Mouse (Mus musculus) left cerebral cortex, postnatal 36 days (tissue): ENCODE measurements around the gene Olfr700. TPM values are rescaled to one million over a fixed set of nuclear protein-coding genes. Genes with fewer than 3 reads are reported as not detected.
"Not testable (repeated sequence)": the region's sequence is repeated elsewhere in the genome, so short reads cannot be mapped to it uniquely, and the experiment has no call there.

Source experiments
- DNase-seq, 2 experiments: peaks; one replicate each; pipeline ENCODE4 v3.0.0; 2021 to 2022; ENCODE audit warnings: low spot score in 2 of 2, mixed read lengths in 1 of 2
- intact Hi-C: fragments of 180-260 bp; cut with DNase I; formaldehyde crosslinking; loops from one replicate; pipeline ENCODE4 v1.15.1; 2025
- total RNA-seq, 2 experiments: library from RNA; stranded (reverse); gene quantifications; 2 replicates each; pipeline ENCODE4 v1.2.3; 2021

Gene Olfr700
- not detected for total RNA-seq

- DNase-seq = no peak
- intact Hi-C loops = no loop called here
These were observed at the start of gene Olfr700 for GRCm38 (mm10) chr7:106808734-106809133. TSS of gene Olfr700 (minus strand) at chr7:106808834.

DNA sequence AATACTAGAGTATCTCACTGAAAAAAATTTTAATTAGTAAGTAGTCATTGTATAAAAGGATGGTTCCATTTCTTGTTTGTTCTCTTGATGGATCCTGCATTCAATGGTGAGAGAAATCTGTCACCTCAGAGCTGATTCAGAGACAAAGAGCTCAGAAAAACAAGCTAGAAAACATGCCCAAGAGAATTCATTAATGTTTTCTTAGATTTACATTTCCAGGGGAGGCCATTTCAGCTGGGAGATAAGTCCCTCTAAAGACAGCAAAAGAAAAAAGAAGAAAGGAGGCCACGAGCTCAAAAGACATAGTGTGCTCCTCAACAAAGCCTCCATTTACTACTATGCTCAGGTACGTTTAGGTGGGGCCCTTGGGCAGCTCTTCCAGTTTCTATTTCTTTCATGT, 34.4 kb upstream of the Olfr700 start, which contains the start of gene Olfr703:
Gene Olfr703 (plus strand): TSS at position 301 of the 400 bp plus-strand sequence.
- no peak for DNase-seq
- intact Hi-C loops = no loop called here

DNA sequence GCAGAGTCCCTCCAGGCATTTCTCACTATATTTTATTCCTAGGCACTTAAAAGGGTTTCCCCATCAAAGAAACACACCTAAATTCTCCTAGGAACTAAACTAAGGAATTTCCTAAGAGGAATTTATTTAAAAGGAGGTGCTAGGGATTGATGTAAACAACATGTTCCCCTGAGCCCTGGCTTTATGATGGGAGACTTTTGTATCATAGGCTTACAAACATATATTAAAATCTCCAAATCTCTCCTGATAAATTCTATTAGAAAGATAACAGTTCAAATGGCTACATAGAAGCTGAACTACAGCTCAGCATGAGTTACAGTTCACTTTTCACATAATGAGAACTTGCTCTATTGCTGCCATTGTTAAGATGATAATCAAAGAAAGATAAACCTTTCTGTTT, 25.2 kb upstream of the Olfr700 start, which contains the start of gene Olfr702:
Gene Olfr702 (minus strand): TSS at position 101 of the 400 bp plus-strand sequence.
- intact Hi-C loops = no loop called here
- no peak for DNase-seq

DNA sequence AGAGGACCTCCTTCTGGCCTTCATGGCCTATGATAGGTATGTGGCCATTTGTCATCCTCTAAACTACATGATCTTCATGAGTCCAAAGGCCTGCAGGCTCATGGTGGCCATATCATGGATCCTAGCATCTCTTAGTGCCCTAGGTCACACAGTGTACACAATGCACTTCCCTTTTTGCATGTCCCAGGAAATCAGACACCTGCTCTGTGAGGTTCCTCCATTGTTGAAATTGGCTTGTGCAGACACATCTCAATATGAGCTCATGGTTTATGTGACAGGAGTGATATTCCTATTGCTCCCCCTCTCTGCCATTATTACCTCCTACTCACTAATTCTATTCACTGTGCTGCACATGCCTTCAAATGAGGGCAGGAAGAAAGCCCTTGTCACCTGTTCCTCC, 9.8 kb upstream of the Olfr700 start:
- intact Hi-C loops = no loop called here
- DNase-seq = no peak

DNA sequence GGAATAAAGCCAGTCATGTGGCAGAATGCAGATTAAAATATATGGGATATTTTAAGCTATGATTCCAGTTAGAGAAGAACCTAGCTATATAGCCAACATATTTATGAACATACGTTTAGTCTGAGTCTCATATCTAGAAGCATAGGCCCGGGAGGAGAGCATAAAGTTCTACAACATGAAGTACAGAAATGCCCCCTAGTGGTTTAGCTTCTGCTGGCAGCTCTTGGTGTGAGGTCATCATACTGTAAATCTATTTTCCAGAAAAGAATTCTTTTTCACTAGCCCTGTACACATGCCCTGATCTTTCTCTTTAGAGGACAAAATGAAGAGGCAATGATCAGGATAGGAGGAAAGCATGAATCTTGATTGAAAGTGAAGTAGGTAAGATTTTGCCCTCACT, 7.1 kb upstream of the Olfr700 start:
- intact Hi-C loops = no loop called here
- DNase-seq = no peak

DNA sequence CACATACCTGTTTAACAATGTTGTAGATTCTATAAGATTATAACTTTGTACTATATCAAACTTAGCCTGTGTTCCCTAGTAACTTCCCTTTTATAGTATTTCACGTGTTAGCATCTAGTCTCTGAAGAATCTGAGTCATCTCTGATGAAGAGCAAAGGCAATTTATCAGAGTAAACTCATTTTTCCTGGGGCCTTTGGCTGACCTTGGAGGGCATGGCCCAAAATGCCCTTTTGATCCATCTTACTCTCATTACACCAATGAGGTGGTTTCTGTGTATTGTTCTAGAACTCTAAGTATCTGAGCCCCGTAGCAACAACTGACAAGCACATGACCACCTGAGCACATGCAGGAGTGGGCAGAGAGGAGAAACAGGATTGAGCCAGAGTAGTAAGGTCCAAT, 5.2 kb upstream of the Olfr700 start, which contains the start of gene Olfr701:
Gene Olfr701 (plus strand): TSS at position 301 of the 400 bp plus-strand sequence.
- intact Hi-C loops = no loop called here

DNA sequence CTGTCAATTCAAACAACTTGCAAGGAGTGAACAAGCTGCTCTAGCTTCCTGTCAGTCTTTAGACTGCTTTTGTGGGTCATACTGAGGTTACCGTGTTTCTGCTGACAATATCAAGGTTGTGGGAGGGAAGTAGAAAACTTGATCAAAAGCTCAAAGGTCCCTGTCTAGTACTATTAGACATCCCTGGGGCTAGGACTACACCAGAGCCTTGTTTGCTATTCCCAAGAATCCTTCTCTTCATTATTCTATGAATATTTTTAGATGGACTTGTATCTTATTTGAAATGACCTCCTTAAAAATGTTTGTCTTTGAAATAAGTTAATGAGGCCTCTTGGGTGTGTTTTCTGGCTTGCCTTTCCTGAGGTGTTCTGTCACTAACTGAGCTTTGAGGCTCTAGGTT, 15.5 kb downstream of the Olfr700 start, which contains the start of gene Olfr699:
Gene Olfr699 (minus strand): TSS at position 101 of the 400 bp plus-strand sequence.
- DNase-seq = no peak
- intact Hi-C loops = no loop called here

More for the DNA sequence above, 5.2 kb upstream of the Olfr700 start, which contains the start of gene Olfr701:
- no peak for DNase-seq

DNA sequence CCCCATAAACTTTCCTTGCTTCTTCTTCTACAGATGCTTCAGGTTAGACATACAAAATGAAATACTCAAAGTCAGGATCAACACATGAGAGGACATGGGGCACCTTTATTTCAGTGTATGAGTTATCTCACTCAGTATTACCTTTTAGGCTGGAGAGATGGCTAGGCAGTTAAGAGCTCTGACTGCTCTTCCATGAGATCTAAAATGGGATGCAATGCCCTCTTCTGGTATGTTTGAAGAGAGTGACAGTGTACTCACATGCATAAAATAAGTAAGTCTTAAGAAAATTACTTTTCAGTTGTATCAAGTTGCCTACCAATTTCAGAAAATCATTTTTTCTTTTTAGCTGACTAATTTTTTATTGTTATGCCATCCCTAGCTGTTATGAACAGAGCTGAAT, 20.3 kb downstream of the Olfr700 start:
- no peak for DNase-seq
- intact Hi-C loops = no loop called here

DNA sequence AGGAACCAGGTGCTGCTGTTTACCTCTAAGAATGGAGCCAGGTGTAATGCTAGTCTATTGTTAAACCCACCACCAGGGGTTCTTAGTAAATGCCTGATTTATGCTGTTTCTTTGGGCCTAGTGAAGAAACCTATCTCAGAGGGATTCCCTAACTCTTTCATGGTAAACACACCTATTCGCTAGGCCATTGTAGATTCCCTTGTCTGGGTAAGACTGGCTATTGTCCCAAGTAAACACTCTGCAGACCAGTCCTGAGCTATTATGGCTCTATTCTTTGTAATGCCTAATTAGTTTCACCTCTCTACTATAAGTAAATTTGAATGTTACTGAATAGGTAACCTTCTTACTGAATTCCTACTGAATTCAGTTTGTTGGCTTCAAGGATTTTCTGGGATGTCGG, 47.6 kb downstream of the Olfr700 start:
- intact Hi-C loops, DNase-seq: not testable (repeated sequence)

DNA sequence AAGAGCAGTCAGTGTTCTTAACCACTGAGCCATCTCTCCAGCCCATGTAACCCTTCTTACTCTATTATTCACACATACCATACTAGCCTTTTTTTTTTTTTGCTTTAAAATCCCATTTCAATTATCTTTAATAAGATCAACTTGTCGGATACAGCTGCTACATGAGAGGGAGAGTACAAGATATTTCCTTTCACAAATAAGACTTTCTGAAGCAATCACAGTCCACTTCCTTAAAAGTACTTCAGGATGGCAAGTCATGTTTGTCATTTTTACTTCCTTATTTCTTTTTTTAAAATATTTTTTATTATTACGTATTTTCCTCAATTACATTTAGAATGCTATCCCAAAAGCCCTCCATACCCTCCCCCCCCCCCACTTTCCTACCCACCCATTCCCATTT, 49.8 kb downstream of the Olfr700 start:
- no peak for DNase-seq
- intact Hi-C loops = no loop called here

Other genes starting within 250 kb of the Olfr700 start
- not detected for gene Olfr693, start 128.2 kb downstream of the Olfr700 start, total RNA-seq
- not detected for gene Olfr694, start 117.0 kb downstream of the Olfr700 start, total RNA-seq
- not detected for gene Olfr695, start 92.4 kb downstream of the Olfr700 start, total RNA-seq
- gene Olfr697, start 66.4 kb downstream of the Olfr700 start, total RNA-seq = not detected
- not detected for gene Olfr698, start 53.4 kb downstream of the Olfr700 start, total RNA-seq
- gene Olfr699, start 15.6 kb downstream of the Olfr700 start, total RNA-seq = not detected
- not detected for gene Olfr701, start 5.3 kb upstream of the Olfr700 start, total RNA-seq
- not detected for gene Olfr702, start 25.1 kb upstream of the Olfr700 start, total RNA-seq
- gene Olfr703, start 34.5 kb upstream of the Olfr700 start, total RNA-seq = not detected
- gene Olfr704, start 54.4 kb upstream of the Olfr700 start, total RNA-seq = not detected
- gene Olfr705, start 68.1 kb upstream of the Olfr700 start, total RNA-seq = not detected
- gene Olfr706, start 79.3 kb upstream of the Olfr700 start, total RNA-seq = not detected
- gene Olfr707, start 92.4 kb upstream of the Olfr700 start, total RNA-seq = not detected
- not detected for gene Olfr1532-ps1, start 99.2 kb upstream of the Olfr700 start, total RNA-seq
- gene Olfr709-ps1, start 123.4 kb upstream of the Olfr700 start, total RNA-seq = under 1 TPM in 1 of 2 experiments, not detected in 1; 0.09 TPM
- not detected for gene Olfr710, start 139.5 kb upstream of the Olfr700 start, total RNA-seq
- not detected for gene Olfr6, start 155.1 kb upstream of the Olfr700 start, total RNA-seq
- gene Olfr711, start 166.6 kb upstream of the Olfr700 start, total RNA-seq = not detected
- not detected for gene Olfr2, start 197.2 kb upstream of the Olfr700 start, total RNA-seq
- not detected for gene Olfr713, start 222.3 kb upstream of the Olfr700 start, total RNA-seq